Mouse (Mus musculus) inflammation-experienced regulatory T-cells, adult 6 months (primary cell): ENCODE measurements at regions not wholly inside any gene's neighbourhood (a gene's known extent, or its start where the extent isn't known, plus 50 kb on each side); places are given as distances from the start of the nearest gene placed in this dataset.

ENCODE experiments used
- ATAC-seq: one replicate; pipeline ENCODE4 v1.8.0; 2017

- ATAC-seq = no peak
Observed at GRCm38 (mm10) chr4:87386271-87386670, 156.0 kb upstream of the Slc24a2 start.

GRCm38 (mm10) chr4:87385221-87385739 lies 155.0 kb upstream of the Slc24a2 start:
- ATAC-seq = no peak

GRCm38 (mm10) chr4:87384469-87385044 lies 154.3 kb upstream of the Slc24a2 start:
- ATAC-seq = no peak

- ATAC-seq = no peak
Observed at GRCm38 (mm10) chr4:87380716-87381115, 150.4 kb upstream of the Slc24a2 start.

GRCm38 (mm10) chr4:87379516-87380173 lies 149.4 kb upstream of the Slc24a2 start:
- no peak for ATAC-seq

- no peak for ATAC-seq
Observed at GRCm38 (mm10) chr4:87371960-87372359, 141.7 kb upstream of the Slc24a2 start.

GRCm38 (mm10) chr4:87369626-87370234 lies 139.5 kb upstream of the Slc24a2 start:
- ATAC-seq = no peak

- ATAC-seq = peak; percentile 42
Observed at GRCm38 (mm10) chr4:87368413-87369160, 138.3 kb upstream of the Slc24a2 start.

GRCm38 (mm10) chr4:87367732-87368412 lies 137.6 kb upstream of the Slc24a2 start:
- ATAC-seq = peak; percentile 91

- no peak for ATAC-seq
Observed at GRCm38 (mm10) chr4:87362201-87362600, 131.9 kb upstream of the Slc24a2 start.

- ATAC-seq = no peak
Observed at GRCm38 (mm10) chr4:87359483-87359882, 129.2 kb upstream of the Slc24a2 start.

GRCm38 (mm10) chr4:87359004-87359403 lies 128.7 kb upstream of the Slc24a2 start:
- no peak for ATAC-seq

- ATAC-seq = no peak
Observed at GRCm38 (mm10) chr4:87332968-87333367, 102.7 kb upstream of the Slc24a2 start.

- ATAC-seq = no peak
Observed at GRCm38 (mm10) chr4:87329136-87329535, 98.9 kb upstream of the Slc24a2 start.

GRCm38 (mm10) chr4:87321726-87322349 lies 91.6 kb upstream of the Slc24a2 start:
- ATAC-seq = no peak

- ATAC-seq = no peak
Observed at GRCm38 (mm10) chr4:87298129-87298528, 67.9 kb upstream of the Slc24a2 start.

- no peak for ATAC-seq
Observed at GRCm38 (mm10) chr4:87294538-87294937, 64.3 kb upstream of the Slc24a2 start.
